Mouse (Mus musculus): ENCODE measurements around the gene Atp8b5. TPM values are rescaled to one million over a fixed set of nuclear protein-coding genes. Genes with fewer than 3 reads are reported as not detected.

Gene Atp8b5
- total RNA-seq, 1 experiment, result 0.89 TPM

DNA sequence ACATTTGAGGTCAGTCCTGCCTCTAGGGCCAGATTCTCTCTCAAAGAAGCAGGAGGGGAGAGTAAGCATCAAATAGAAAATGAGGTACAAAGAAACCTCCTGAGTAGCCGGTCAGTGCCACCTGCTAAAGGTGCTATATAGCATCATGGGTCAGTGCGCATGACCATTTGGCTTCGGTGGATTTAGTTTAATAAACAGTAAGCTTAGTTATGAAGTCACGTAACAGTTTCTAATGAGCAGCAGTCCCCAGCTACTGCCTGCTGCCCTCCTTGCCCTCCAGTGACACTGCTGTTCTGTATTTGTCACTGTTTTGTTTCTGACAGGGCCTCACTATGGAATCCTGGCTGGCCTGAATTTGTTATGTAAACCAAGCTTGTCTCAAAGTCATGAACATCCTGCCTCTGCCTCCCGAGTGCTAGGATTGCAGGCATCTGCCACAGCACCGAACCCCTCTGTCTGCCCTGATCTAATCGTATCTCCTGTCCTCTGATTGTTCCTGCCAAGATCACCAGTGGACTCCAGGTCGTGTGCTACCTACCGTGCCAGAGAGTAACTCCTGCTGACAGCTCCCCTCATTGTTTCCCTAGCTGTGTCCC lies 123.0 kb downstream of the Atp8b5 start:
- Histone ChIP-seq H3K4me3 (ENCODE audit: insufficient read depth in 1 of 2, low read depth in 1 of 2, low read length in 2 of 2, poor library complexity in 1 of 2, severe bottlenecking in 1 of 2) (no peak overlapping the region), H3K9me3 (ENCODE audit: control insufficient read depth, insufficient read depth, low read depth, low read length) (no peaks in the 10 kb centered on the region), H3K9ac (ENCODE audit: insufficient read depth, low read depth, low read length, poor library complexity, severe bottlenecking) (no peak overlapping the region), H3K4me1 (ENCODE audit: control insufficient read depth in 2 of 2, insufficient read depth in 2 of 2, low read length in 2 of 2, poor library complexity in 1 of 2) (peaks cover 0 to 7% of the 10 kb centered on the region in 2 experiments; a peak in 2 of 4 replicates), H3K36me3 (ENCODE audit: control insufficient read depth, insufficient read depth, low read length, poor library complexity, severe bottlenecking) (no peaks in the 10 kb centered on the region), H3K27ac (ENCODE audit: insufficient read depth, low read depth, low read length, poor library complexity, severe bottlenecking) (no peak overlapping the region; the same call in 1 of the 2 replicates)
- in situ Hi-C loops (cut with MboI; ENCODE audit: low sequenced_read_pairs in 2 of 2, unreplicated experiment in 2 of 2), result no loop called here
- DNase-seq (ENCODE audit: low read depth, low spot score), result no peak
- TF ChIP-seq HCFC1 (IDR thresholded peaks at IDR 0.05; ENCODE audit: borderline replicate concordance, insufficient read depth, low read length), result no peak
- no peak for TF ChIP-seq ZC3H11A (IDR thresholded peaks at IDR 0.05; ENCODE audit: borderline replicate concordance, low read depth, low read length)
- no peak for TF ChIP-seq MAFK (IDR thresholded peaks at IDR 0.05; ENCODE audit: insufficient read depth, low read depth, low read length)
- TF ChIP-seq ZNF384 (IDR thresholded peaks at IDR 0.05; ENCODE audit: low read depth, low read length), result no peak
- no peak for TF ChIP-seq CHD2 (IDR thresholded peaks at IDR 0.05; ENCODE audit: low read depth, low read length)

DNA sequence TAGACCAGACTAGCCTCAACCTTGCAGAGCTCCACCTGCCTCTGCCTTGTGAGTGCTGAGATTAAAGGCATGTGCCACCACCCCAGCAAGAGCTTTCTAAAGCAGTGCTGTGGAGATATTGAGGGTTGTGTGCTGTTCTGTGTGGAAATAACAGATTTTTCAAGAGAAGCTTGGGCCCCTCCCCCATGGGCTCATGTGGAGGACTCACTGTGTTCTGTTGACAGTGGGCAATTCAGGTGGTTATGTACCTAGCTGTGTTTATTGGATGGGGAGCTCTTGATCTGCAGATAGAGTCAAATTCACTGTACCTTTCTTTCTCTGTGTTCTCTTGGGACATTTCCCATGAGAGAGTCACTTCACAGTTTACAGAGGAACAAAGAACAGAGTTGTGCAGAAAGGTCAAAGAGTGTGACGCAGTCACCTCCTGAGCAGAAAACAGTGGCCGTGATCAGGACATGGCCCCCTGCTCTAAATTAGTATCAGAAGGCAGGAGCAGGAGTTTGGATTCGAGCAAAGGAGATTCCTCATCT lies 124.6 kb downstream of the Atp8b5 start:
- DNase-seq (ENCODE audit: low read depth, low spot score), result no peak
- H3K9ac ChIP-seq (ENCODE audit: insufficient read depth, low read depth, low read length, poor library complexity, severe bottlenecking), result no peak overlapping the region
- no peaks in the 10 kb centered on the region for H3K36me3 ChIP-seq (ENCODE audit: control insufficient read depth, insufficient read depth, low read length, poor library complexity, severe bottlenecking)
- TF ChIP-seq CHD2 (IDR thresholded peaks at IDR 0.05; ENCODE audit: low read depth, low read length) (no peak), MAFK (IDR thresholded peaks at IDR 0.05; ENCODE audit: insufficient read depth, low read depth, low read length) (no peak), ZNF384 (IDR thresholded peaks at IDR 0.05; ENCODE audit: low read depth, low read length) (no peak), HCFC1 (IDR thresholded peaks at IDR 0.05; ENCODE audit: borderline replicate concordance, insufficient read depth, low read length) (no peak), ZC3H11A (IDR thresholded peaks at IDR 0.05; ENCODE audit: borderline replicate concordance, low read depth, low read length) (no peak)
- H3K4me1 ChIP-seq (ENCODE audit: control insufficient read depth in 2 of 2, insufficient read depth in 2 of 2, low read length in 2 of 2, poor library complexity in 1 of 2), result peaks cover 0 to 7% of the 10 kb centered on the region in 2 experiments; a peak in 2 of 4 replicates
- H3K4me3 ChIP-seq (ENCODE audit: insufficient read depth in 1 of 2, low read depth in 1 of 2, low read length in 2 of 2, poor library complexity in 1 of 2, severe bottlenecking in 1 of 2), result no peak overlapping the region
- H3K9me3 ChIP-seq (ENCODE audit: control insufficient read depth, insufficient read depth, low read depth, low read length), result no peaks in the 10 kb centered on the region
- H3K27ac ChIP-seq (ENCODE audit: insufficient read depth, low read depth, low read length, poor library complexity, severe bottlenecking), result no peak overlapping the region
- in situ Hi-C loops (cut with MboI; ENCODE audit: low sequenced_read_pairs in 2 of 2, unreplicated experiment in 2 of 2), result no loop called here

DNA sequence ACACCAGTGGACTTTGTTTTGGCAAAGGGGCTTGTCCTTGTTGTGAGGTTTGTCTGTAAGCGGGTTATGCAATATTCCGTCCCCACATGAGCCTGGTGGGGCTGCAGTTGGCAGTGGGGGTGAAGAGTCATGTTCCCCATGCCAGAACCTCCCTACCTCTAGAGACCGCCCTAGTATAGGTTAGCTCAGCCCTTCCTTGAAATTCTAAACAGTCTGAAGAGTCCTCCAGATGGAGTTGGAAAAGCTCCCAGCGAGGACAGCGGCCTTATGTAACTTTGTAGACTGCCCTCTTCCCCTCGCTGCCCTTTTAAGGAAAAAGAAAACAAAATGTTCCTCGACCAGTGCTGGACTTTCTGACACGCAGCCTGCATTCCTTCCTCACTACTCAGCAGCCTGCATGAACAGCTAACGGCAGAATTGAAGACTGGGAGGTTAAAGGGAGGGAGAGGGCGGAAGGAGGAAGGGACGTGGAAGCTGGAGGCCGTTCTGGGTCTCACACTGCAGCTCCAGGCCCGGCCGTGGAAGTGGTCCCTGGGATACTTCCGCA lies 127.5 kb downstream of the Atp8b5 start:
- Histone ChIP-seq H3K4me1 (ENCODE audit: control insufficient read depth in 2 of 2, insufficient read depth in 2 of 2, low read length in 2 of 2, poor library complexity in 1 of 2) (peaks cover 0 to 16% of the 10 kb centered on the region in 2 experiments; a peak in 1 of 4 replicates), H3K36me3 (ENCODE audit: control insufficient read depth, insufficient read depth, low read length, poor library complexity, severe bottlenecking) (no peaks in the 10 kb centered on the region), H3K4me3 (ENCODE audit: insufficient read depth in 1 of 2, low read depth in 1 of 2, low read length in 2 of 2, poor library complexity in 1 of 2, severe bottlenecking in 1 of 2) (no peak overlapping the region), H3K27ac (ENCODE audit: insufficient read depth, low read depth, low read length, poor library complexity, severe bottlenecking) (no peak overlapping the region), H3K9ac (ENCODE audit: insufficient read depth, low read depth, low read length, poor library complexity, severe bottlenecking) (no peak overlapping the region), H3K9me3 (ENCODE audit: control insufficient read depth, insufficient read depth, low read depth, low read length) (no peaks in the 10 kb centered on the region)
- TF ChIP-seq MAFK (IDR thresholded peaks at IDR 0.05; ENCODE audit: insufficient read depth, low read depth, low read length) (no peak), HCFC1 (IDR thresholded peaks at IDR 0.05; ENCODE audit: borderline replicate concordance, insufficient read depth, low read length) (no peak), ZC3H11A (IDR thresholded peaks at IDR 0.05; ENCODE audit: borderline replicate concordance, low read depth, low read length) (no peak), ZNF384 (IDR thresholded peaks at IDR 0.05; ENCODE audit: low read depth, low read length) (no peak), CHD2 (IDR thresholded peaks at IDR 0.05; ENCODE audit: low read depth, low read length) (no peak)
- in situ Hi-C loops (cut with MboI; ENCODE audit: low sequenced_read_pairs in 2 of 2, unreplicated experiment in 2 of 2), result no loop called here
- no peak for DNase-seq (ENCODE audit: low read depth, low spot score)

DNA sequence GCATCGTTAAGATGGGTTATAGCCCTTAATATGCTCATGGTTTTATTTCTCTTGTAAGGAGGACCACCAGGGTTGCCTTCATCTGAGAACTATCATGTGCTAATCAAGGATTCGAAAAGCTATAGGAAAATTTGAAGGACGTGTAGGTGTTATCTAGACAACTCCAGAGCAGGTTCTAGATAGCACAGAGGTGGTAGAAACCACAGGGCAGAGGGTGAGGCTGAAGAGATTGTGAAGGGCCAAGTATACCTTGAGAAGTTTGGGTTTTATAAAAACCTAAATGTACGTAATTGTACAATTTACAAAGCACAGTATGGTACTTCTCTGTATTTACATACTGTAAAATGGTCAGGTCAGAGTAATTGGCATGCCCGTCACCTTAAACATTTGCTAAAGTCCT lies 128.2 kb downstream of the Atp8b5 start:
- DNase-seq (ENCODE audit: low read depth, low spot score), result no peak
- H3K36me3 ChIP-seq (ENCODE audit: control insufficient read depth, insufficient read depth, low read length, poor library complexity, severe bottlenecking), result no peaks in the 10 kb centered on the region
- no peak overlapping the region for H3K4me3 ChIP-seq (ENCODE audit: insufficient read depth in 1 of 2, low read depth in 1 of 2, low read length in 2 of 2, poor library complexity in 1 of 2, severe bottlenecking in 1 of 2)
- H3K4me1 ChIP-seq (ENCODE audit: control insufficient read depth in 2 of 2, insufficient read depth in 2 of 2, low read length in 2 of 2, poor library complexity in 1 of 2), result peaks cover 2 to 14% of the 10 kb centered on the region in 2 experiments; a peak in 2 of 4 replicates
- H3K9me3 ChIP-seq (ENCODE audit: control insufficient read depth, insufficient read depth, low read depth, low read length), result no peaks in the 10 kb centered on the region
- no peak overlapping the region for H3K9ac ChIP-seq (ENCODE audit: insufficient read depth, low read depth, low read length, poor library complexity, severe bottlenecking)
- no peak overlapping the region for H3K27ac ChIP-seq (ENCODE audit: insufficient read depth, low read depth, low read length, poor library complexity, severe bottlenecking)
- in situ Hi-C loops (cut with MboI; ENCODE audit: low sequenced_read_pairs in 2 of 2, unreplicated experiment in 2 of 2), result no loop called here
- no peak for TF ChIP-seq MAFK (IDR thresholded peaks at IDR 0.05; ENCODE audit: insufficient read depth, low read depth, low read length)
- TF ChIP-seq HCFC1 (IDR thresholded peaks at IDR 0.05; ENCODE audit: borderline replicate concordance, insufficient read depth, low read length), result no peak
- TF ChIP-seq ZC3H11A (IDR thresholded peaks at IDR 0.05; ENCODE audit: borderline replicate concordance, low read depth, low read length), result no peak
- no peak for TF ChIP-seq CHD2 (IDR thresholded peaks at IDR 0.05; ENCODE audit: low read depth, low read length)
- no peak for TF ChIP-seq ZNF384 (IDR thresholded peaks at IDR 0.05; ENCODE audit: low read depth, low read length)
